Comparison of ENCODE assay signal across 14 mouse cellular contexts in the genomic region with DNA sequence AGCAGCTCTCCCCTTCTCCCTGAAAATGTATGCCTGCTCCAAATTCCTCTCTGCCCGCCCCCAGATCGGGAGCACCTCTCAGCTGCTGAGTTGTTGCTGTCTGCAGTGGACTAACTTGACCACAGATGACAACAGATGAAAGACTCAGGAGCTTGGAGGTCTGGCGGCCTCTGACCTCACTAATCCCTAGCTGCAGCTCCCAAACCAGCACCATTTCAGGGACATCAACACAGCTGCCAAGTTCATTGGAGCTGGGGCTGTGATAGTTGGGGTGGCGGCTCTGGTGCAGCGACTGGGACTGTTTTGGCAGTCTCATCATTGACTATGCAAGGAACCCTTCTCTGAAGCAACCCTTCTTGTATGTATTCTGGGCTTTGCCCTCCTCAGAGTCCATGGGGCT. TPM values are rescaled to one million over a fixed set of nuclear protein-coding genes. Genes with fewer than 3 reads are reported as not detected.
DNase-seq lines count a peak whose midpoint lies in the region; ATAC-seq and TF ChIP-seq lines count a peak whose summit lies in the region.
"Had no signal": no experiment of that assay in that cellular context is flagged by ENCODE, and none has a peak within 500 bp of the region (broad histone marks: within the 10 kb centered on the region; RNA-seq: fewer than 3 reads in every experiment).

No protein-coding gene starts in this region.

- DNase-seq in liver, postnatal 0 days = no peak
- DNase-seq in adrenal gland, adult 8-10 months = peak; percentile 10
- DNase-seq in embryo, embryonic 10.5 days (ENCODE audit: low spot score) = peak; percentile 21
- DNase-seq in retina, embryonic 14.5 days (ENCODE audit: low spot score) = peak; percentile 13
- no peak for DNase-seq in frontal cortex, postnatal 25 days (ENCODE audit: low spot score in 2 of 2)
- DNase-seq: cerebellum, adult 18-20 months; heart, adult 11 months; right cerebral cortex, postnatal 14 days had no signal

- H3K36me3 ChIP-seq in liver, embryonic 12.5 days = peaks cover 52% of the 10 kb centered on the region
- peaks cover 18% of the 10 kb centered on the region; the same call in 1 of the 2 replicates for H3K36me3 ChIP-seq in liver, postnatal 0 days (replicated peaks; ENCODE audit: insufficient read depth, low read length)

- TF ChIP-seq EP300 in liver, postnatal 0 days (IDR thresholded peaks at IDR 0.05; ENCODE audit: low read depth) = no peak

- H3K4me1 ChIP-seq in liver, embryonic 12.5 days = peaks cover 32% of the 10 kb centered on the region
- peaks cover 4% of the 10 kb centered on the region; the same call in 1 of the 2 replicates for H3K4me1 ChIP-seq in liver, postnatal 0 days (ENCODE audit: insufficient read depth)
- H3K4me1 ChIP-seq: kidney, embryonic 15.5 days had no signal

- no peaks in the 10 kb centered on the region for H3K27me3 ChIP-seq in liver, embryonic 12.5 days (replicated peaks)
- no peaks in the 10 kb centered on the region for H3K27me3 ChIP-seq in liver, postnatal 0 days (ENCODE audit: insufficient read depth, low read length)
- H3K27me3 ChIP-seq: kidney, embryonic 15.5 days had no signal

- ATAC-seq in liver, embryonic 12.5 days = no peak
- no peak for ATAC-seq in liver, postnatal 0 days
- no peak for ATAC-seq in granulocyte monocyte progenitor cell, adult 5-6 weeks (replicated peaks; ENCODE audit: poor library complexity, severe bottlenecking)
- ATAC-seq: CD4-positive, CD25-positive, alpha-beta regulatory T cell, adult 4 months had no signal

- no peak overlapping the region for H3K9ac ChIP-seq in liver, embryonic 12.5 days
- no peak overlapping the region for H3K9ac ChIP-seq in liver, postnatal 0 days (replicated peaks)
- H3K9ac ChIP-seq: kidney, embryonic 15.5 days; liver, embryonic 14.5 days had no signal

- H3K4me3 ChIP-seq in liver, embryonic 12.5 days = no peak overlapping the region
- H3K4me3 ChIP-seq in liver, postnatal 0 days (ENCODE audit: low read depth, low read length) = no peak overlapping the region
- H3K4me3 ChIP-seq: kidney, embryonic 15.5 days had no signal

- 73% methylated on average over 5 of the region's 5 CpGs for WGBS in liver, embryonic 12.5 days (ENCODE audit: insufficient replicate concordance)
- 81% methylated on average over 5 of the region's 5 CpGs for WGBS in liver, postnatal 0 days (ENCODE audit: insufficient replicate concordance)

- no peaks in the 10 kb centered on the region for H3K9me3 ChIP-seq in liver, embryonic 12.5 days (replicated peaks)
- H3K9me3 ChIP-seq in liver, postnatal 0 days (ENCODE audit: low read length) = no peaks in the 10 kb centered on the region

- no peak for TF ChIP-seq CTCF in liver, postnatal 0 days (IDR thresholded peaks at IDR 0.05; ENCODE audit: low read depth)

- H3K4me2 ChIP-seq in liver, embryonic 12.5 days = no peak overlapping the region
- H3K4me2 ChIP-seq in liver, postnatal 0 days (ENCODE audit: low read depth, low read length) = no peak overlapping the region
- H3K4me2 ChIP-seq: kidney, embryonic 15.5 days had no signal

- H3K27ac ChIP-seq in liver, embryonic 12.5 days = peak overlapping the region; percentile 65
- no peak overlapping the region for H3K27ac ChIP-seq in liver, postnatal 0 days (ENCODE audit: low read depth)
- H3K27ac ChIP-seq: kidney, embryonic 15.5 days; liver, embryonic 14.5 days; macrophage had no signal

RNA-seq across cellular contexts. Expression of a gene that starts 44.8 kb away (rescaled TPM):
- 10.6 and 12.0 TPM in 2 replicates for polyA plus RNA-seq in liver, embryonic 12.5 days (2016; fragmentation: Nextera tagmentation; extraction: Ambion mirVana)
- 4.7 and 6.1 TPM in 2 replicates for polyA plus RNA-seq in liver, postnatal 0 days (2015; fragmentation: Nextera tagmentation; extraction: Ambion mirVana)
- 10 to 100 TPM; 43.6 to 53.1 (median 51.9) TPM for total RNA-seq in adrenal gland, adult 8-10 months (2022)
- 12.2 and 13.6 TPM in 2 replicates for total RNA-seq in granulocyte monocyte progenitor cell, adult 5-6 weeks (2014; fragmentation: Nextera tagmentation)
- total RNA-seq in granulocyte monocyte progenitor cell, adult 5-6 weeks (2017) = 7.6 and 12.2 TPM in 2 replicates

Comparison
In these comparisons a context has a peak if more than half of its experiments do, and no peak if none do; other contexts are left out.
1. DNase-seq: peak in adrenal gland, adult 8-10 months (single experiment), embryo, embryonic 10.5 days (single experiment) and retina, embryonic 14.5 days (single experiment); none in liver, postnatal 0 days (single experiment) and frontal cortex, postnatal 25 days (0 of 2).